Mouse (Mus musculus) adrenal gland (tissue): ENCODE data around the gene 2610001J05Rik.
"Not testable (repeated sequence)": the region's sequence is repeated elsewhere in the genome, so short reads cannot be mapped to it uniquely, and the experiment has no call there.

Experiments used
- intact Hi-C: fragments of 180-260 bp; cut with DNase I; formaldehyde crosslinking; loops from one replicate; pipeline ENCODE4 v1.15.1; 2025
- long read RNA-seq, 2 experiments: library from polyadenylated mRNA; unstranded; transcript quantifications; one replicate each; pipeline ENCODE4 v2.0.0; 2020; ENCODE audit warnings: borderline replicate concordance in 1 of 2; ENCODE audit not compliant: insufficient replicate concordance in 1 of 2

The 2610001J05Rik gene
- long read RNA-seq, experiment 1, transcript 2610001J05Rik-203 (1 exons, 1,606 nt), result major isoform, 7 of 14 reads
- long read RNA-seq, experiment 1, transcript 2610001J05Rik-201 (3 exons, 3,177 nt), result minor isoform, 6 of 14 reads
- long read RNA-seq, experiment 1, partial matches to known transcripts, result 1 of 14 reads
- long read RNA-seq, experiment 1, other reads (novel, unspliced or antisense), result 0 of 14 reads
- long read RNA-seq, experiment 2, transcript 2610001J05Rik-201 (3 exons, 3,177 nt), result major isoform, 12 of 14 reads
- long read RNA-seq, experiment 2, partial matches to known transcripts, result 0 of 14 reads
- long read RNA-seq, experiment 2, other reads (novel, unspliced or antisense), result 0 of 14 reads

GRCm38 (mm10) chr6:13870919-13871624, at the start of gene 2610001J05Rik:
Gene 2610001J05Rik (minus strand): TSS chr6:13871518.
- intact Hi-C loops, result loop anchor here (10.0 kb wide), 1 partner anchor 196 kb away; the partner anchor contains the start of gene Bmt2

- intact Hi-C loops, result no loop called here
Observed at GRCm38 (mm10) chr6:13909762-13910537, 38.6 kb upstream of the 2610001J05Rik start.

- intact Hi-C loops, result no loop called here
Observed at GRCm38 (mm10) chr6:13902941-13903627, 31.8 kb upstream of the 2610001J05Rik start.

- intact Hi-C loops, result no loop called here
Observed at GRCm38 (mm10) chr6:13884877-13885592, 13.7 kb upstream of the 2610001J05Rik start.

GRCm38 (mm10) chr6:13882919-13883318, 11.6 kb upstream of the 2610001J05Rik start:
- intact Hi-C loops, result no loop called here

GRCm38 (mm10) chr6:13873959-13874358, 2.6 kb upstream of the 2610001J05Rik start:
- intact Hi-C loops, result loop anchor here (10.0 kb wide), 1 partner anchor 199 kb away; the partner anchor contains the start of gene Bmt2

GRCm38 (mm10) chr6:13872076-13872475, 758 bp upstream of the 2610001J05Rik start:
- intact Hi-C loops, result loop anchor here (10.0 kb wide), 1 partner anchor 197 kb away; the partner anchor contains the start of gene Bmt2

- intact Hi-C loops, result loop anchor here (10.0 kb wide), 1 partner anchor 197 kb away; the partner anchor contains the start of gene Bmt2
Observed at GRCm38 (mm10) chr6:13871625-13871958, 274 bp upstream of the 2610001J05Rik start.

- intact Hi-C loops, result loop anchor here (10.0 kb wide), 1 partner anchor 196 kb away; the partner anchor contains the start of gene Bmt2
Observed at GRCm38 (mm10) chr6:13870289-13870741, 1.0 kb downstream of the 2610001J05Rik start.

- intact Hi-C loops, result no loop called here
Observed at GRCm38 (mm10) chr6:13860596-13860995, 10.7 kb downstream of the 2610001J05Rik start.

GRCm38 (mm10) chr6:13859877-13860585, 11.3 kb downstream of the 2610001J05Rik start:
- intact Hi-C loops, result no loop called here

GRCm38 (mm10) chr6:13854230-13854629, 17.1 kb downstream of the 2610001J05Rik start:
- intact Hi-C loops, result no loop called here

- intact Hi-C loops, result no loop called here
Observed at GRCm38 (mm10) chr6:13853244-13853643, 18.1 kb downstream of the 2610001J05Rik start.

- intact Hi-C loops, result not testable (repeated sequence)
Observed at GRCm38 (mm10) chr6:13846031-13846430, 25.3 kb downstream of the 2610001J05Rik start.

GRCm38 (mm10) chr6:13839345-13840054, 31.8 kb downstream of the 2610001J05Rik start, which contains the start of gene Gpr85:
Gene Gpr85 (minus strand): TSS chr6:13839942.
- intact Hi-C loops, result no loop called here

- intact Hi-C loops, result no loop called here
Observed at GRCm38 (mm10) chr6:13838677-13839344, 32.5 kb downstream of the 2610001J05Rik start.

GRCm38 (mm10) chr6:13837916-13838676, 33.2 kb downstream of the 2610001J05Rik start:
- intact Hi-C loops, result no loop called here
